In genomic region chr7:116236608-116237007, GRCm38 (mm10) we compare ENCODE assay signal across 8 mouse cellular contexts.
DNase-seq lines count a peak whose midpoint lies in the region; ATAC-seq lines count a peak whose summit lies in the region.

No protein-coding gene starts in this region.

- peaks cover 37% of the 10 kb centered on the region for H3K27me3 ChIP-seq in kidney, embryonic 15.5 days
- peaks cover 28% of the 10 kb centered on the region for H3K27me3 ChIP-seq in forebrain, embryonic 12.5 days
- H3K27me3 ChIP-seq in limb, embryonic 11.5 days (ENCODE audit: control insufficient read depth, insufficient read depth, low read length) = peaks cover 30% of the 10 kb centered on the region
- H3K27me3 ChIP-seq in neural tube, embryonic 13.5 days = peaks cover 39% of the 10 kb centered on the region

- no peak overlapping the region; the same call in 1 of the 2 replicates for H3K27ac ChIP-seq in kidney, embryonic 15.5 days
- H3K27ac ChIP-seq in forebrain, embryonic 12.5 days = no peak overlapping the region
- H3K27ac ChIP-seq in limb, embryonic 11.5 days (replicated peaks; ENCODE audit: low read depth, low read length) = no peak overlapping the region
- H3K27ac ChIP-seq in neural tube, embryonic 13.5 days (replicated peaks) = no peak overlapping the region

- intact Hi-C loops in left cerebral cortex, postnatal 4 days (cut with DNase I) = no loop called here

- no peaks in the 10 kb centered on the region for H3K36me3 ChIP-seq in kidney, embryonic 15.5 days
- no peaks in the 10 kb centered on the region for H3K36me3 ChIP-seq in forebrain, embryonic 12.5 days (replicated peaks)
- no peaks in the 10 kb centered on the region for H3K36me3 ChIP-seq in limb, embryonic 11.5 days (ENCODE audit: control insufficient read depth, insufficient read depth, low read length)
- H3K36me3 ChIP-seq in neural tube, embryonic 13.5 days = no peaks in the 10 kb centered on the region

- no peak overlapping the region for H3K9ac ChIP-seq in kidney, embryonic 15.5 days
- peak overlapping the region; percentile 59 for H3K9ac ChIP-seq in forebrain, embryonic 12.5 days
- H3K9ac ChIP-seq in limb, embryonic 11.5 days (ENCODE audit: low read length) = no peak overlapping the region
- peak overlapping the region; percentile 69 for H3K9ac ChIP-seq in neural tube, embryonic 13.5 days

- no peak for ATAC-seq in kidney, embryonic 15.5 days (replicated peaks; ENCODE audit: low FRiP score)
- ATAC-seq in forebrain, embryonic 12.5 days (ENCODE audit: low FRiP score) = no peak
- ATAC-seq in limb, embryonic 11.5 days (ENCODE audit: insufficient number of reproducible peaks, low FRiP score, low TSS enrichment, low read depth) = no peak
- ATAC-seq in neural tube, embryonic 13.5 days (ENCODE audit: low read depth) = no peak

- DNase-seq in kidney, postnatal 36 days = no peak
- DNase-seq in limb, embryonic 11.5 days (ENCODE audit: low spot score) = no peak
- no peak for DNase-seq in spleen, postnatal 14 days (ENCODE audit: low spot score in 2 of 2)
- DNase-seq in left cerebral cortex, postnatal 4 days = no peak
- DNase-seq in kidney, adult 8-10 months = no peak

- peaks cover 45% of the 10 kb centered on the region for H3K4me1 ChIP-seq in kidney, embryonic 15.5 days
- H3K4me1 ChIP-seq in forebrain, embryonic 12.5 days = peaks cover 41% of the 10 kb centered on the region
- peaks cover 21% of the 10 kb centered on the region for H3K4me1 ChIP-seq in limb, embryonic 11.5 days (ENCODE audit: control insufficient read depth, insufficient read depth, low read length)
- peaks cover 36% of the 10 kb centered on the region for H3K4me1 ChIP-seq in neural tube, embryonic 13.5 days (replicated peaks)

- H3K4me2 ChIP-seq in kidney, embryonic 15.5 days = peak overlapping the region; percentile 90
- peak overlapping the region; percentile 86 for H3K4me2 ChIP-seq in forebrain, embryonic 12.5 days
- peak overlapping the region; percentile 99 for H3K4me2 ChIP-seq in limb, embryonic 11.5 days (ENCODE audit: low read depth, severe bottlenecking)
- peak overlapping the region; percentile 88 for H3K4me2 ChIP-seq in neural tube, embryonic 13.5 days

- H3K9me3 ChIP-seq in kidney, embryonic 15.5 days (replicated peaks) = no peaks in the 10 kb centered on the region
- no peaks in the 10 kb centered on the region for H3K9me3 ChIP-seq in forebrain, embryonic 12.5 days
- no peaks in the 10 kb centered on the region for H3K9me3 ChIP-seq in limb, embryonic 11.5 days (ENCODE audit: control insufficient read depth, low read length)
- H3K9me3 ChIP-seq in neural tube, embryonic 13.5 days = no peaks in the 10 kb centered on the region

- 44% methylated on average over 8 of the region's 8 CpGs for WGBS in kidney, embryonic 15.5 days
- 50% methylated on average over 8 of the region's 8 CpGs for WGBS in forebrain, embryonic 12.5 days
- WGBS in limb, embryonic 11.5 days = 66% methylated on average over 8 of the region's 8 CpGs
- 48% methylated on average over 8 of the region's 8 CpGs for WGBS in neural tube, embryonic 13.5 days

- H3K4me3 ChIP-seq in kidney, embryonic 15.5 days (replicated peaks) = peak overlapping the region; percentile 48
- peak overlapping the region; percentile 46; the same call in 1 of the 2 replicates for H3K4me3 ChIP-seq in forebrain, embryonic 12.5 days (replicated peaks)
- H3K4me3 ChIP-seq in limb, embryonic 11.5 days (ENCODE audit: low read depth, low read length) = peak overlapping the region; percentile 47
- H3K4me3 ChIP-seq in neural tube, embryonic 13.5 days = peak overlapping the region; percentile 50

Comparison
In these comparisons a context has a peak if more than half of its experiments do, and no peak if none do; other contexts are left out.
1. H3K9ac ChIP-seq: peak in forebrain, embryonic 12.5 days (single experiment) and neural tube, embryonic 13.5 days (single experiment); none in kidney, embryonic 15.5 days (single experiment) and limb, embryonic 11.5 days (single experiment).
2. Peak in every context shown above with its lines, with median percentiles within 50 percentile points of each other: H3K4me2 ChIP-seq and H3K4me3 ChIP-seq.